Mouse (Mus musculus): ENCODE measurements at regions not wholly inside any gene's neighbourhood (a gene's known extent, or its start where the extent isn't known, plus 50 kb on each side); places are given as distances from the start of the nearest gene placed in this dataset.

- no peak for DNase-seq (ENCODE audit: low spot score in 2 of 2)
These were observed 131.7 kb upstream of the Cxxc4 start for GRCm38 (mm10) chr3:134104625-134105024.

DNA sequence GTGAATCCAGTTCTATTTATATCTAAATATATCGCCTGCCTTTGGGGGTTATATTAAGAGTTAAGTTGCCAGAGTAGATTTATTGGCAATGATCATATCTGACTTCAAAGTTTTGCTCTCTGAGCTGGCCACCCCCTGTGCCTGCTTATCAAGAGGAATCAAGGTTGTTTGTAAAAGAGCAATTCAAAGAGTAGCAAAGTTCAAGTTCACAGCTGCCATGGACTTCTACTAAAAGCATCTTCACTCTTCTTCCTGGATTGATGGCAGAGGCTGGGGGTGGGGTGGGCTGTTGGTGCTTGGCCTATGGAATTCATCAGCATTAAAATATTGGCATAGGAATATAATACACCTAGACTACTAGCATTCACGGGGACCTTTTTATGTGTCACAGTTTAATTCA, 131.2 kb upstream of the Cxxc4 start:
- no peak for DNase-seq (ENCODE audit: low spot score in 2 of 2)

GRCm38 (mm10) chr3:134105567-134105966, 130.7 kb upstream of the Cxxc4 start:
- DNase-seq (ENCODE audit: low spot score in 2 of 2): no peak

- no peak for DNase-seq (ENCODE audit: low spot score in 2 of 2)
These were observed 121.8 kb upstream of the Cxxc4 start for GRCm38 (mm10) chr3:134114501-134114900.

DNA sequence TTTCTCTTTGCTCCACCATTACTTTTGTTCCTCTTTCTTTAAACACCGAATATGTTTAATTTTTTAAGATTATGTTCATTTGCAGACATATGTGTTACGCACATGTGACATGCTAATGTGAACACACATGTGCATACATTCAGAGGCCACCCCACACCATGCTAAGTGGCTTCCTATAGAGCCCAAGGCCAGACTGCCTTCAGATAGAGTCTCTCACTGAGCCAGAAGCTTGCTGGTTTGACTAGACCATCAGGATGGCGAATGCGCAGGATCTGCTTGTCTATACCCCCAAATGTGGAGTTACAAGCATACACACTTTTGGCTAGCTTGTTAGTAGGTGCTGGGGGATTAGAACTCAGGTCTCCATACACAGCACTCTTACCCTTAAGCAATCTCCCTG, 121.3 kb upstream of the Cxxc4 start:
- no peak for DNase-seq (ENCODE audit: low spot score in 2 of 2)

GRCm38 (mm10) chr3:134118898-134119297, 117.4 kb upstream of the Cxxc4 start:
- no peak for DNase-seq (ENCODE audit: low spot score in 2 of 2)

- DNase-seq (ENCODE audit: low spot score in 2 of 2): no peak
These were observed 111.3 kb upstream of the Cxxc4 start for GRCm38 (mm10) chr3:134124982-134125381.

GRCm38 (mm10) chr3:134130412-134130811, 105.9 kb upstream of the Cxxc4 start:
- no peak for DNase-seq (ENCODE audit: low spot score in 2 of 2)

DNA sequence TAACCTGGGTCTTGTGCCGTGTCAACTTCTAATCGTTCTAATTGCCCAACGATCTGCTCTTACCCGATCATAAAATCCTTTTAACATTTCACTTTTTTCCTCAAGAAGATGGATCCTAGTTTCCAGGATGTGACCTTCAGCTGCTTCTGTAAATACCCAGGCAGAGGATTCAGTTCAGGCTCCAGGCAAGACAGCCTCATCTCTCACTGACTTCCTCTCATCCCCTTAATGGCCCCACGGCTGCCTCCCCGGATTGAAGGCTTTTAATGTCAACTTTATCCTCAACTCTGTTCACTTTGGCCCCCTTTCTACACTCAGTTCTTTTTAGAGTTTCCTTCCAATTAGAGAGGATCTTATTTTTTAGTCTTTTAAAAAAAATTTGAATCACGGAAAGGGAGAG, 91.0 kb upstream of the Cxxc4 start:
- DNase-seq (ENCODE audit: low spot score in 2 of 2): no peak

GRCm38 (mm10) chr3:134145935-134146334, 90.3 kb upstream of the Cxxc4 start:
- no peak for DNase-seq (ENCODE audit: low spot score in 2 of 2)

- DNase-seq (ENCODE audit: low spot score in 2 of 2): peak; percentile 27 to 28
These were observed 89.7 kb upstream of the Cxxc4 start for GRCm38 (mm10) chr3:134146373-134147224.

DNA sequence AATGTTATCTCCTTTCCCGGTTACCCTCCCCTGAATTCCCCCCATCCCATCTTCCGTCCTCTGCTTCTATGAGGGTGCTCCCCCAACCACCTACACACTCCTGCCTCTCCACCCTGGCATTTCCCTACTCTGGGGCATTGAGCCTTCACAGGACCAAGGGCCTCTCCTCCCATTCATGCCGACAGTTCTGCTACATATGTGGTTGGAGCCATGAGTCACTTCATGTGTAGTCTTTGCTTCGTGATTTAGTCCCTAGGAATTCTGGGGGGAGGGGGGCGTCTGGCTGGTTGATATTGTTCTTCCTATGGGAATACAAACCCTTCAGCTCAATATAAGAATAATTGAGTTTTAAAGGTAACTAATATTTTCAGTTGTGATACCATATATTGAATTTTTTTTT, 74.0 kb upstream of the Cxxc4 start:
- no peak for DNase-seq (ENCODE audit: low spot score in 2 of 2)

- no peak for DNase-seq (ENCODE audit: low spot score in 2 of 2)
These were observed 66.4 kb upstream of the Cxxc4 start for GRCm38 (mm10) chr3:134169922-134170321.

DNA sequence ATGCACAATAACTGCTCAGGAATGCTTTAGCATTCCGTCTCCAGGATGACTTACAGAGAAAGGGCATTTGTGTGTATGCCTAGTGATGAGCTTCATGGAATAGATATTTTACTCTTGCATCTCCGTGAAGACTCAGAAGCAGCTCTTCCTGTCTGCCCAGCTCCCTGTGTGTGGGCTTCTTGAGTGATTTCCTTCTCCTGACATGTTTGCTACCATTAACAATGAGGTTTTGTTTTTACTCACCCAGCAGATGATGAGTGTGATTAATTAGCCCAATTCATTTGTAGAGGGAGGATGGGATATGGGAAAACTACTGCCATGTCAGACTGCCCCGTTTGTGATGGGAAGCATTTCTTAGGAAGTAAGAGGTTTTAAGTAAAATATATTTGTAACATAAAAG, 63.9 kb upstream of the Cxxc4 start:
- DNase-seq (ENCODE audit: low spot score in 2 of 2): no peak

DNA sequence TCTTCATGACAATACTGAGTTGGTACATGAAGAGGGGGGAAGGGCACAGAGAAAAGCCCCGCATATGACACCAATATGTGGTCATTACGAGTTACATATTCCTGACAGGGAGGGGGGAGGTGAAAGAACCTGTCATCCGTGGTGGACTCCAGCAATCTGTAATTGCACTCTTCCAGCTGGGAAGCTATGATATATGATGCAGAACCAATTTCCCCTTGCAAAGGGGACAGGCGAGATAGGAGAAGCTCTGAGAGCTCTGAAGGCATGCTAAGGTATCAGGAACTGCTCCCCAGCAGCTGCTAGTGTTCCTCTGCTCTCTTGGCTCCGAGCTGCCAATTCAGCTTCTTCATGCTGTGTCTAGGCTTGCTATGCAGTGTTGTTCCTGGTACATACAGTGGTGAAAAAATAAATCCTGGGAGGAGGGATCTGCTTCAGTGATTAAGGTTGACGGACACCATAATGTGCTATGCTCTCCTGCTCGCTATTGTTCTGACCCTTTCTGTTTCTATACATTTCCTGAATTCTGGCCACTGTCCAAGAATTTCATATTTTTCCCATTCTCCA, 57.7 kb upstream of the Cxxc4 start:
- DNase-seq (ENCODE audit: low spot score in 2 of 2): no peak

DNA sequence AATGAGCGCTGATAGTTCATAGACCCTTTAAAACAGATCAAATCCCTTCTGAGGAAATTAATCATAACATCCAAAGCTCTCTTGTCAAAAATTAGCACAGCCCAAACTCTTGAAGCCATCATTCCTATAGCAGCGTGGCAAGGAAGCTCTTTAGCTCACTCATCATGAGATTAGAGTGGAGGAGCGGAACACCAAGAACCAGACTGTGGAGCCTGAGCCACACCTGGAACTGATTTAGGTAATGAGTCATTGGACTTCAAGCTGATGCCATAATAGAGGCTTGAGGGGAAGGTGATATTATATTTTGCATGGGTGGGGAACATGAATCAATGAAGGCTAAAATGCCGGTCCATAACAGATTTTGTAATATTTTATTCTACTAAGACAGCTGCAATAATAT, 52.2 kb upstream of the Cxxc4 start:
- DNase-seq (ENCODE audit: low spot score in 2 of 2): no peak

Measured in cerebellum, postnatal 4 days (tissue).